Mouse (Mus musculus): ENCODE data around the gene Spg7.

DNA sequence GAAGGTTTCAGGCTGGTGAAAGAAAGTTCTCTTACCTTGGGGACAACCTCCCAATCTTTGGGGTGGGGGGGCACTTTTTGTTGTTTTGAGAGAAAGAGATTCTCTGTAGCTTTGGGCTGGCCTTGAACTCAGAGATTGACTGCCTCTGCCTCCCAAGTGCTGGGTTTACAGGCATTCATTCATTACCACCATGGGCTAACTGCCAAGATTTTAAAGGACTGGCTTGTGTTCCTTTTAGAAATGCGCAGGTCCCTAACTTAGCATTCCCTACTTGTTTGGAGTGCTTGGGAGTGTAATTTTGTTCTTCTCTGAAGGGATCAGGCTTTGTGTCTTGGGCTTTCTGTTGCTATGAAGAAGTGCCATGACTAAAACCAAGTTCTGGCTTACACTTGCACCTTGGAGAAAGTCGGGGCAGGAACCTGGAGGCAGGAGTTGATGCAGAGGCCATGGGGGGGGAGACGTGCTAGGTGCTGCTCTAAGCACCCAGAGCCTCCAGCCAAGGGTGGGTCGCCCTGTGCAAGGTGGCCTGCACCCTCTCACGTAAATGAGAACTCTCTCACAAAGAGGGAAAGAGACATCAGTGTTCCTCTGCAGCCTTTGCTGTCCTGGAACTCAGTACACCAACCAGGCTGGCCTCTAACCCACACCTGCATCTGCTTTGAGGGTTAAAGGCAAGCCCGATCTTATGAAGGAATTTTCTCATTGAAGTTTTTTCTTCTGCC is 41.5 kb downstream of the Spg7 start:
- TF ChIP-seq CTCF (IDR thresholded peaks at IDR 0.05; ENCODE audit: extremely low read depth, insufficient read depth, low read length) (no peak), POLR2A (IDR thresholded peaks at IDR 0.05; ENCODE audit: extremely low read depth, insufficient read depth, low read length) (no peak)
